Mouse (Mus musculus) cortical plate, adult 2 months (tissue): ENCODE data around the gene Ppp2r3c.

ENCODE experiments used
- CTCF ChIP-seq: fragments of 200-500 bp; IDR thresholded peaks from 2 replicates; pipeline ENCODE4 v1.5.1; 2011; ENCODE audit warnings: mild to moderate bottlenecking, control low read depth, low read length; ENCODE audit not compliant: insufficient read depth; ENCODE audit errors: extremely low read depth
- POLR2A ChIP-seq: fragments of 200-500 bp; IDR thresholded peaks from 2 replicates; pipeline ENCODE4 v1.6.1; 2011; ENCODE audit warnings: mild to moderate bottlenecking, low read length, control low read depth; ENCODE audit not compliant: insufficient read depth; ENCODE audit errors: extremely low read depth

DNA sequence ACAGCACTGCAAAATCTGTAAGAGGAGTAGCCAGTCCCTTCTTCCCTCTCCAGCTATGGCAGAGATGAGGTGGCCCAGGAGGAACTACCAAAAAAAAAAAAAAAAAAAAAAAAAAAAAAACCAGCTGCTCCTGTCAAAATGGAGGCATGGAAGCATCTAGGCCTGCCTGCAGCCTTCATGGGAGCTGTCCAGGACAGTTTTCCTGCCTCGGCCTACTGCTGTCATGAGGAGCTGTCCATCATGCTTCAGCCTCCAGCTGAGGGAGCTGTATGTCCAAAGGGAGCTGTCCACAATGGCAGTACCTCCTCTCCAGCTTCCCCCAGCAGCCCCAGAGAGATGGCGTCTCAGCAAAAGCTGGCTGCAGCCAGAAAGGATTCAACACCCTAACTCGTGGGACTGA is 30.6 kb downstream of the Ppp2r3c start:
- no peak for TF ChIP-seq CTCF
- TF ChIP-seq POLR2A, result no peak
